Mouse (Mus musculus): ENCODE measurements at regions not wholly inside any gene's neighbourhood (a gene's known extent, or its start where the extent isn't known, plus 50 kb on each side); places are given as distances from the start of the nearest gene placed in this dataset.

GRCm38 (mm10) chr4:33552856-33553255 lies 242.7 kb downstream of the Rngtt start:
- peak; percentile 11 to 18 for DNase-seq
- intact Hi-C loops (cut with DNase I): no loop called here

DNA sequence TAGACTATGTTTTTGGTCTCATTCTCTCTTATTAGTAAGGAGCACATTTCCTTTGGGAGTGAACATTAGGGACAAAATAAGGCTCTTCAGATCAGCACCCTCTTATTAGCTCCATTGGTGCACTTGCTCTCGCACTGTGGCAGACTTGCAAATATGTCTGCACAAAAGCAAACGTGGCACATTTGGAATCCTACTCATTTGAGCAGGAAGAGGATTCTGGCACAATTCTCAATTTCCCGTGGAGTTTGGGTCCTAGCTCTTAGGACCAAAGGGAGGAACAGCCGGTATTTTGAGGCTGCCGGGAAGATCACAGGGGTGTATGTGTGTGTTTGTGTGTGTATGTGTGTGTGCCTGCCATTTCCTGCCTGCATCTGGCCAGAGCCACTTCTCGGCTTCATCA lies 244.5 kb downstream of the Rngtt start:
- intact Hi-C loops (cut with DNase I): no loop called here
- no peak for DNase-seq

DNA sequence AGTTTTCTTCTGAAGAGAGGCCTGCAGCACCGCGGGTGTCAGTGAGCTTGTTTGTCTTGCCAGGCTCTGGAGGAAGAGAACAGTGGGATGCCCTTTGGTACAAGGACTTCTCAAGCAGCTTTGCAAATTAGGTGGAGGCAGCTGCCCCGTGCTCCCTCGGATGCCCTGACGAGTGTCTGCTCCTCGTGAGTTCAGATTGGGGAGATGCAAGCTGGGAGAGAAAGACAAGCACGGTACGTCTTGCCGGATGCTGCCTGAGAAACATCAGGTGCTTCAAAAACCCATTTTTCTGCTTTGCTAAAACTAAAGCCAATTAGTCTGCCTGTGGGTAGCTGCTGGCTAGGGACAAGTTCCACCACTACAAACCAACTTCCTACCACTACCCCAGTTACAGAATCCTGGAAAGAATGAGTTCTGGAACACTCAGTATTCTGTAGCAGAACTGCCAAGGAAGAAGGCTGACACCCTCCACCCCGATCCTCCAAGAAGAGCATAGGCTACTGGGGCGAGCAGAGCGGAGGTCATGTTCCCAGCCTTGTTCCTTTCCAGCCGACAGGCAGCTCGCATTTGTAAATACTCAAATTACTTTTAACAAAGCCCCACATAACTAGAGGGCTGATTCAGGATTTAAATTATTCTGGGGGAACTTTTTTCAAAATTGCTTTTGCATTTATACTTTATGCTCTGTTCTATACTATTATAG lies 245.3 kb downstream of the Rngtt start:
- intact Hi-C loops (cut with DNase I): no loop called here
- no peak for DNase-seq

GRCm38 (mm10) chr4:33555966-33556365 lies 245.9 kb downstream of the Rngtt start:
- intact Hi-C loops (cut with DNase I): no loop called here
- no peak for DNase-seq

DNA sequence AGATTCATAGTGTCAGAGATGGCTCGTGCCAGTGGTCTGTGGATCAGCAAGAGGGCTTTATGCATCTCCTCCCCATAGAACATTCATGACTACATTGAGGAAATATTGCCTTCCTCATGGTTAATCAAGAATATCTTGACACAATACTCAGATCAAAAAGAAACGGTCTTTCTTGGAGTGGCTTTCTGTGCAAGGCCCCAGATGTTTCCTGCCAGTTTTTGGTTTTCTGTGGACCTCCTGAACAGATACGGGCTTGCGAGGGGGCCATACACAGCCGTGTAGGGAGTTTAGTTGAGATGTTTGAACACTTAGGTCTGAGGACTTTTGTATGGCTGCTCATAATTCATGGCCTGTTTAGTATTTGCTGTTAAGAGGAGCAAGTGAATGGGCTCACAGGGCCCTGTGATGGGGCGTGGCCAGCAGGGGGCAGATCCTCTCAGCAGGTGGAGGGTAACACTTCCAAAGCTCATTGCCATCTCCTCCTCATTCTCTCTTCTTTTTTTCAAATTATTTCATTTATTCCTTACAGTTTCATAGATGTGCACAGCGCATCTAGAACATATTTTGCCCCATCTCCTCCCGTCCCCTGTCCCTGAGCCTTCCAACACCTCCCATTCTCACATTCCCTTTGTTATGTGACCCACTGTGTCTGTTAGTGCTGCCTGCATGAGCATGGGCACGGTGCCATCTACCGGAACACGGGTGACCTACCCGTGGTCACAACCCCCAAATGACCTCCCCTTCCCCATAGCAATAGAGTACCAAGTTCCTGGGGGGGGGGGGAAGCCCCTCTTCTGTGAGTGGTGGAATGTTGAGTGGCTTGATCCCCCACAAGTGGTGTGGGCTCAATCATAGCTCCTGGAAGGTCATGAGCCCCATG lies 246.8 kb downstream of the Rngtt start:
- DNase-seq: no peak
- intact Hi-C loops (cut with DNase I): no loop called here

GRCm38 (mm10) chr4:33570274-33570673 lies 260.2 kb downstream of the Rngtt start:
- intact Hi-C loops (cut with DNase I): no loop called here
- no peak for DNase-seq

GRCm38 (mm10) chr4:33571351-33571750 lies 261.2 kb downstream of the Rngtt start:
- intact Hi-C loops (cut with DNase I): no loop called here
- DNase-seq: no peak

- intact Hi-C loops (cut with DNase I): no loop called here
- no peak for DNase-seq
Observed at GRCm38 (mm10) chr4:33577631-33578030, 267.5 kb downstream of the Rngtt start.

DNA sequence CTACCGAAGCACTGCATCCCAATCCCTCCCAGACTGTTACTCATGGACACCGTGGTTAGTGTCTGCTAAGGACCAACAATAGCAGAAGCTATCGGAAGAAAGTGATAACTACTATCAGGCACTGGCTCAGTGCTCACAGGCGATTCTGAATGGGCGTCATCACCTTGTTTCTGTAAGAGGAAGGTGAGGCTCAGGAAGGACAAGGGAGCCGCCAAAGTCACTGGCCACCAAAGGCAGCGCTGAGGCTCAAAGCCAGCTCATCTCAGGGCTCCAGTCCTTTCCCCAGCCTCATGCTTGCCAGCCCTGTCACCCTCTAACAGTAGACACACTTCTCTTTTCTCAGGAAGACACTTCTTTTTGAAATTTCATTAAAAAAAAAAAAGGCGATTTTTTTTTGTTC lies 270.4 kb downstream of the Rngtt start:
- DNase-seq: no peak
- intact Hi-C loops (cut with DNase I): no loop called here

- no peak for DNase-seq
- intact Hi-C loops (cut with DNase I): no loop called here
Observed at GRCm38 (mm10) chr4:33581180-33581591, 271.1 kb downstream of the Rngtt start.

- no peak for DNase-seq
- intact Hi-C loops (cut with DNase I): no loop called here
Observed at GRCm38 (mm10) chr4:33581766-33582525, 271.8 kb downstream of the Rngtt start.

- no peak for DNase-seq
- intact Hi-C loops (cut with DNase I): no loop called here
Observed at GRCm38 (mm10) chr4:33582986-33583720, 273.0 kb downstream of the Rngtt start.

DNA sequence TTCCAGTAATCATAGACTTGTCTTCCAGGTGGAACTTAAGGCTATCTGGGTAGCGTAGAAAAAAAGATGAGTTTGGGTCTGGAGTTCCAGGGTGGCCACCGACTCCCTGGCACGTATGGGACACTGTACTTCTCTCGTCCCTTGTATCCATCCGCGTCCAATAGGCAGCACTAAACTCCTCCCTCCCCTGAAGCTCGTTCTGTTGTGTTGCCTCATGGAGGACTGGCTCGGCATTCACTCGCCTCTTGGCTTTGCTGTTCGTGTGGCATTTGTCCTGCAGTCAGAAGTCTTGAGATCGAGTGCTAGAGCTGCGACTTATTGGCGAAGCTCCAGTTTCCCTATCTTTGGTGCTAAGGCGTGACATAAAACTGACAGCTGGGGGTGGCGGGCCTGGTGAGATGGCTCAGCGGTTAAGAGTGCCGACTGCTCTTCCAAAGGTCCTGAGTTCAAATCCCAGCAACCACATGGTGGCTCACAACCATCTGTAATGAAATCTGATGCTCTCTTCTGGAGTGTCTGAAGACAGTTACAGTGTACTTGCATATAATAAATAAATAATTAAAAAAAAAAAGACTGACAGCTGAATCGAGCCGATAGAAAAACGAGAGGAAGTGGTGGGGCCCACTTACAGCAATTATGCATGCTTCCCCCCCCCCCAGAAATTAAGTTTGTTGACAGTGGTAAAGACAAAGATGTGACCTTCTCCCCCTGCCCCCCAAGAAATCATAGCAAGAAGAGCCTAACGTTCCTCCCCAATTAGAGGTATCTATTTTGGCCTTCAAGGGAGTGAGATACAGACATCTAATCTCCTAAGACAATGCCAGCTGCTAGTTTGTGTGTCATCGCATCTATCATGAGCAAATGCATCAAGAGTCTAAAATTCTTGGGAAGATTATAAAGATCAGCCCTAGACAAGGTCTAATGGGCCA lies 274.1 kb downstream of the Rngtt start:
- DNase-seq: no peak
- intact Hi-C loops (cut with DNase I): no loop called here

DNA sequence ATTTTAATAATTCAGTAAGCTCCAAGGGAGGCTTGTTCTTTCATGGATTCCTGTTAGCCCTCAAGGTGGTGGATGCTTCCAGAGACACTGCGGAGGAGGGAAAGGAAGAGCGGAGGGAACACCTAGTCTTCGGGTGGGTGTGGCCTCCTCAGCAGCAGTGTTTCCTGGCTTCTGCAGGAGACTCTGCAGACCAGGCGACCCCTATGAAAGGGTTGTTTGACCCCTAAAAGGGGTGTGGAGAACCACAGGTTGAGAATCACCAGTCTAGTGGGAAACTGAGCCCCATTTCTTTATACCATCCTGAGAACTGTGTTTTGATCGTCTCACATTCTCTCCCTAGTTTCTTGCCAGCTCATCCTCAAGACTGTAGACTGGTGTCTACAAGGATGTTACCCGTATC lies 275.7 kb downstream of the Rngtt start:
- intact Hi-C loops (cut with DNase I): loop anchor here (5.0 kb wide), 1 partner anchor 189 kb away; no protein-coding TSS in a partner anchor

GRCm38 (mm10) chr4:33586290-33586614 lies 276.1 kb downstream of the Rngtt start:
- DNase-seq: peak in 1 of 2 experiments; percentile 7
- intact Hi-C loops (cut with DNase I): loop anchor here (5.0 kb wide), 1 partner anchor 189 kb away; no protein-coding TSS in a partner anchor

More for the DNA sequence above, 275.7 kb downstream of the Rngtt start:
- no peak for DNase-seq

DNA sequence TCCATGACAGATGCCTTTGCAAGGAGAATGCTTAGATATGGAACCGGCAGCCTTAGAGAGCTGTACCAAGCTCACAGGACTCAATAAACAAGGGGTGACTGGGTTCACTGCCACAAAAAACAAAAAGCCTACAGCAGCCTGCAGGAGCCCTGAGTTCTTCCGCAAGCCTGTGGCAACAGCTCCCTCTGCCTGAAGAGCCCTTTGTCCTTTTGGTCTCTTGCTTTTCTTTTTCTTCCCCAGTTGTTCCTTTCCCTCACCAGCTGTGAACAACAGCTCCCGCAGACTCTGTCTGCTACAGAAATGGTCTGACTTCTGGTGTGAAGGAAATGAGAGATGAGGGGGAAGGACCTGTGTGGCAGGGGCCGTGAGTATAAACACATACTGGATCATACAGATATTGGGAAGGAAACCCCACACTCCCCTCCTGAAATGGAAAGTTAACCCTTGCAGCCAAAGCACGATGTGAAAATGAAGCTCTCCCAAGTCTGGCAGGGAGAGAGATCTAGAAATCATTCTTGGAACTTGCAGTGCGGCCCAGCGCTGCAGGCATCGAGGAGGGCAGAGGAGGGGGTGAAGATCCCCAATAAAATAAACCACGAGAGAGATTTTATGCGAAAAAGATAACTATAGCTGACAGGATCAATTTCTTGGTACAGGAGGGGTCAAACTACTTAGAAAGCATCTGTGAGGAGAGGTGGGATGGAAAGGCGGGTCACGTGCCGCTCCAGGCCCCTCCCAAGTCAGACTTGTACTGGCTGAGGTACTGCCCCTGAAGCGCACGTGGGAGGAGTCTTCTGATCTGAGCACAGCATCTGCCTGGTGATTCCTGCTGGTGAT lies 276.7 kb downstream of the Rngtt start:
- intact Hi-C loops (cut with DNase I): loop anchor here (5.0 kb wide), 1 partner anchor 190 kb away; no protein-coding TSS in a partner anchor
- DNase-seq: peak; percentile 45 to 48

GRCm38 (mm10) chr4:33587666-33588065 lies 277.6 kb downstream of the Rngtt start:
- intact Hi-C loops (cut with DNase I): loop anchor here (5.0 kb wide), 1 partner anchor 190 kb away; no protein-coding TSS in a partner anchor
- peak; percentile 42 to 43 for DNase-seq

DNA sequence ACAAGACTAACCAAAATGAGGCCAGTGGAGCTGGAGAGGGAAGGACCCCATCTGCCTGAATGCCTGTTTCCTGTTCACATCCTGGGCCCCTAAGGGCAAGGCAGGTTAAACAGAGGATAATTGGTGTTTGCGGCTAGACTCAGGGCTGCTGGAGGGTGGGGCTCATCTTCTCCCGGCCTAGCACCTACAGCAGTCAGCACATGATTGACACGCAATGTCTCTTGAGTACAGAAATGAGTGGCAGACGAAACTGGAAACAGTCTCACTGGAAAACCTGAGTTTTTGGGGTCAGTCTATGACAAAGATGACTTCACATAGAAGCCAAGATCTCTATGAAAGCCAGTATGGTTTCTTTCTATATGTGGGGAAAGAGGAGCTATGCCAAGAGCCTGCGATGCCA lies 278.0 kb downstream of the Rngtt start:
- intact Hi-C loops (cut with DNase I): loop anchor here (5.0 kb wide), 1 partner anchor 191 kb away; no protein-coding TSS in a partner anchor
- no peak for DNase-seq
